Mouse (Mus musculus) limb, embryonic 15.5 days (tissue): Measurements from ENCODE around the gene Nfkbib. TPM values are rescaled to one million over a fixed set of nuclear protein-coding genes. Genes with fewer than 3 reads are reported as not detected.

Source experiments
- ATAC-seq: fragments of 200-750 bp; cut with Nextera tagmentation; 2 replicates; pipeline ENCODE4 v1.8.0; 2017; ENCODE audit warnings: low read depth, moderate TSS enrichment; ENCODE audit not compliant: insufficient number of reproducible peaks, low FRiP score, low TSS enrichment
- H3K27ac ChIP-seq: fragments of 300-500 bp; sonication (generic); 2 replicates; pipeline ENCODE4 v1.5.1; 2015; ENCODE audit warnings: moderate library complexity, mild to moderate bottlenecking, inconsistent platforms
- H3K27me3 ChIP-seq: fragments of 300-500 bp; sonication (generic); 2 replicates; pipeline ENCODE4 v1.6.1; 2015; ENCODE audit warnings: inconsistent platforms
- H3K36me3 ChIP-seq: fragments of 300-500 bp; sonication (generic); 2 replicates; pipeline ENCODE4 v1.6.1; 2015; ENCODE audit warnings: inconsistent platforms
- H3K4me1 ChIP-seq: fragments of 300-500 bp; sonication (generic); 2 replicates; pipeline ENCODE4 v1.6.1; 2015; ENCODE audit warnings: inconsistent platforms
- H3K4me2 ChIP-seq: fragments of 300-500 bp; sonication (generic); 2 replicates; pipeline ENCODE4 v1.6.1; 2015; ENCODE audit warnings: mild to moderate bottlenecking, inconsistent platforms
- H3K4me3 ChIP-seq: fragments of 300-500 bp; sonication (generic); 2 replicates; pipeline ENCODE4 v1.5.1; 2015; ENCODE audit warnings: mild to moderate bottlenecking, inconsistent platforms
- H3K9ac ChIP-seq: fragments of 300-500 bp; sonication (generic); 2 replicates; pipeline ENCODE4 v1.6.1; 2015; ENCODE audit warnings: inconsistent platforms
- H3K9me3 ChIP-seq: fragments of 300-500 bp; sonication (generic); 2 replicates; pipeline ENCODE4 v1.6.1; 2016; ENCODE audit warnings: inconsistent platforms
- WGBS: fragments of 180-500 bp; shearing (Covaris S2); methylation state at CpG from one replicate; pipeline ENCODE4 v1.1.7; 2015; 5-methylcytosine and 5-hydroxymethylcytosine counted together
- polyA plus RNA-seq: library from polyadenylated mRNA; unstranded; fragments of >200 nt; fragmentation: Nextera tagmentation; extraction: Ambion mirVana; gene quantifications from 2 replicates; pipeline ENCODE4 v1.2.1, GENCODE M21; 2015

Gene Nfkbib
- polyA plus RNA-seq, 1 experiment from 2014 or later, result 41.5 TPM

- H3K36me3 ChIP-seq, result peaks cover 60% of the 10 kb centered on the region
- H3K4me3 ChIP-seq, result no peak overlapping the region
- 42% methylated on average over 6 of the region's 6 CpGs for WGBS
- no peak overlapping the region for H3K4me2 ChIP-seq
- H3K4me1 ChIP-seq, result peaks cover 7% of the 10 kb centered on the region
- 0 out of 2 replicates have a peak, but pooled peaks have one; percentile 45 for ATAC-seq
- H3K27me3 ChIP-seq, result no peaks in the 10 kb centered on the region
- no peaks in the 10 kb centered on the region for H3K9me3 ChIP-seq
- H3K27ac ChIP-seq, result peak overlapping the region; percentile 73
- no peak overlapping the region for H3K9ac ChIP-seq
Measured at GRCm38 (mm10) chr7:28780067-28780658, 12.9 kb upstream of the Nfkbib start.

- no peaks in the 10 kb centered on the region for H3K27me3 ChIP-seq
- no peak for ATAC-seq
- H3K4me2 ChIP-seq, result no peak overlapping the region
- peaks cover 7% of the 10 kb centered on the region for H3K4me1 ChIP-seq
- H3K36me3 ChIP-seq, result peaks cover 62% of the 10 kb centered on the region
- 85% methylated on average over 9 of the region's 9 CpGs for WGBS
- H3K9ac ChIP-seq, result no peak overlapping the region
- H3K9me3 ChIP-seq, result no peaks in the 10 kb centered on the region
- H3K27ac ChIP-seq, result no peak overlapping the region
- H3K4me3 ChIP-seq, result no peak overlapping the region
Measured at GRCm38 (mm10) chr7:28778825-28779224, 11.5 kb upstream of the Nfkbib start.

- no peak overlapping the region for H3K4me2 ChIP-seq
- no peak overlapping the region for H3K9ac ChIP-seq
- H3K27ac ChIP-seq, result no peak overlapping the region
- H3K27me3 ChIP-seq, result no peaks in the 10 kb centered on the region
- no peak overlapping the region for H3K4me3 ChIP-seq
- H3K9me3 ChIP-seq, result no peaks in the 10 kb centered on the region
- H3K4me1 ChIP-seq, result peaks cover 1% of the 10 kb centered on the region
- no peak for ATAC-seq
- WGBS, result 78% methylated on average over 7 of the region's 7 CpGs
- peaks cover 56% of the 10 kb centered on the region for H3K36me3 ChIP-seq
Measured at GRCm38 (mm10) chr7:28775129-28775528, 7.8 kb upstream of the Nfkbib start.

- Histone ChIP-seq H3K36me3 (peaks cover 56% of the 10 kb centered on the region), H3K4me3 (no peak overlapping the region), H3K9me3 (no peaks in the 10 kb centered on the region), H3K27me3 (no peaks in the 10 kb centered on the region), H3K9ac (no peak overlapping the region), H3K27ac (peak overlapping the region; percentile 3; the same call in 1 of the 2 replicates), H3K4me1 (no peaks in the 10 kb centered on the region), H3K4me2 (no peak overlapping the region)
- ATAC-seq, result no peak
- 85% methylated on average over 12 of the region's 12 CpGs for WGBS
Measured at GRCm38 (mm10) chr7:28774164-28774563, 6.9 kb upstream of the Nfkbib start.

- Histone ChIP-seq H3K36me3 (peaks cover 47% of the 10 kb centered on the region), H3K9me3 (no peaks in the 10 kb centered on the region)
- ATAC-seq, result no peak
Measured at GRCm38 (mm10) chr7:28773163-28773562, 5.9 kb upstream of the Nfkbib start.

GRCm38 (mm10) chr7:28771867-28772266 lies 4.6 kb upstream of the Nfkbib start:
- no peak for ATAC-seq
- Histone ChIP-seq H3K4me3 (no peak overlapping the region), H3K4me1 (peaks cover 10% of the 10 kb centered on the region), H3K4me2 (no peak overlapping the region), H3K27ac (no peak overlapping the region), H3K36me3 (peaks cover 39% of the 10 kb centered on the region), H3K27me3 (no peaks in the 10 kb centered on the region), H3K9ac (no peak overlapping the region), H3K9me3 (no peaks in the 10 kb centered on the region)
- WGBS, result 86% methylated on average over 11 of the region's 11 CpGs

More at GRCm38 (mm10) chr7:28773163-28773562, 5.9 kb upstream of the Nfkbib start:
- H3K4me3 ChIP-seq, result no peak overlapping the region
- H3K9ac ChIP-seq, result no peak overlapping the region
- no peaks in the 10 kb centered on the region; the same call in 1 of the 2 replicates for H3K4me1 ChIP-seq
- WGBS, result 74% methylated on average over 3 of the region's 3 CpGs
- H3K4me2 ChIP-seq, result no peak overlapping the region
- no peaks in the 10 kb centered on the region for H3K27me3 ChIP-seq
- H3K27ac ChIP-seq, result no peak overlapping the region

- WGBS, result 86% methylated on average over 3 of the region's 3 CpGs
Measured at GRCm38 (mm10) chr7:28770309-28770708, 3.0 kb upstream of the Nfkbib start.

GRCm38 (mm10) chr7:28769414-28769958 lies 2.2 kb upstream of the Nfkbib start:
- Histone ChIP-seq H3K4me1 (peaks cover 20% of the 10 kb centered on the region), H3K4me2 (no peak overlapping the region), H3K27me3 (no peaks in the 10 kb centered on the region), H3K9ac (no peak overlapping the region), H3K4me3 (no peak overlapping the region), H3K9me3 (no peaks in the 10 kb centered on the region), H3K27ac (no peak overlapping the region), H3K36me3 (peaks cover 16% of the 10 kb centered on the region)
- no peak for ATAC-seq
- 86% methylated on average over 9 of the region's 9 CpGs for WGBS

More at GRCm38 (mm10) chr7:28770309-28770708, 3.0 kb upstream of the Nfkbib start:
- no peak overlapping the region for H3K4me3 ChIP-seq
- H3K9me3 ChIP-seq, result no peaks in the 10 kb centered on the region
- H3K36me3 ChIP-seq, result peaks cover 24% of the 10 kb centered on the region
- ATAC-seq, result no peak
- H3K27me3 ChIP-seq, result no peaks in the 10 kb centered on the region
- H3K9ac ChIP-seq, result no peak overlapping the region
- H3K4me2 ChIP-seq, result no peak overlapping the region
- peaks cover 18% of the 10 kb centered on the region for H3K4me1 ChIP-seq
- H3K27ac ChIP-seq, result no peak overlapping the region

- peak overlapping the region; percentile 58 for H3K9ac ChIP-seq
- no peak for ATAC-seq
- peaks cover 20% of the 10 kb centered on the region for H3K4me1 ChIP-seq
- H3K27ac ChIP-seq, result no peak overlapping the region
- peak overlapping the region; percentile 78 for H3K4me3 ChIP-seq
- H3K36me3 ChIP-seq, result peaks cover 5% of the 10 kb centered on the region
- WGBS, result 5% methylated on average over 14 of the region's 14 CpGs
- no peaks in the 10 kb centered on the region for H3K9me3 ChIP-seq
- no peaks in the 10 kb centered on the region for H3K27me3 ChIP-seq
- peak overlapping the region; percentile 64 for H3K4me2 ChIP-seq
Measured at GRCm38 (mm10) chr7:28766910-28767309, 402 bp downstream of the Nfkbib start.

- H3K27me3 ChIP-seq, result no peaks in the 10 kb centered on the region
- peaks cover 10% of the 10 kb centered on the region for H3K36me3 ChIP-seq
- H3K4me3 ChIP-seq, result peak within 1 kb of the TSS; percentile 78
- WGBS, result under 1% methylated on average over 45 of the region's 45 CpGs
- H3K27ac ChIP-seq, result 0 out of 2 replicates have a peak within 1 kb of the TSS, but pooled peaks have one; percentile 1
- peaks cover 20% of the 10 kb centered on the region for H3K4me1 ChIP-seq
- ATAC-seq, result peak; percentile 98
- H3K9me3 ChIP-seq, result no peaks in the 10 kb centered on the region
- H3K9ac ChIP-seq, result peak within 1 kb of the TSS; percentile 58
- H3K4me2 ChIP-seq, result peak within 1 kb of the TSS; percentile 71
Measured at GRCm38 (mm10) chr7:28766173-28766879, 986 bp downstream of the Nfkbib start, which contains the start of gene Sirt2. Gene Sirt2, plus strand, starts transcription at chr7:28766735.

- 86% methylated on average over 6 of the region's 6 CpGs for WGBS
- Histone ChIP-seq H3K27ac (no peak overlapping the region), H3K9ac (no peak overlapping the region), H3K27me3 (no peaks in the 10 kb centered on the region), H3K4me1 (peaks cover 20% of the 10 kb centered on the region), H3K9me3 (no peaks in the 10 kb centered on the region), H3K4me3 (peak overlapping the region; percentile 78), H3K36me3 (peaks cover 21% of the 10 kb centered on the region), H3K4me2 (peak overlapping the region; percentile 71)
- no peak for ATAC-seq
Measured at GRCm38 (mm10) chr7:28765211-28765610, 2.1 kb downstream of the Nfkbib start.

GRCm38 (mm10) chr7:28761907-28762306 lies 5.4 kb downstream of the Nfkbib start:
- no peak for ATAC-seq

More at GRCm38 (mm10) chr7:28761907-28762306, 5.4 kb downstream of the Nfkbib start:
- Histone ChIP-seq H3K9ac (no peak overlapping the region), H3K4me2 (no peak overlapping the region), H3K4me1 (peaks cover 9% of the 10 kb centered on the region), H3K36me3 (peaks cover 45% of the 10 kb centered on the region), H3K4me3 (no peak overlapping the region), H3K27me3 (peaks cover 8% of the 10 kb centered on the region), H3K27ac (no peak overlapping the region), H3K9me3 (no peaks in the 10 kb centered on the region)
- 93% methylated on average over 9 of the region's 9 CpGs for WGBS
